Mouse (Mus musculus) lung, embryonic 14.5 days (tissue): Measurements from ENCODE around the gene Sfswap. TPM values are rescaled to one million over a fixed set of nuclear protein-coding genes. Genes with fewer than 3 reads are reported as not detected.

ENCODE experiments used
- ATAC-seq: fragments of 200-750 bp; cut with Nextera tagmentation; 2 replicates; pipeline ENCODE4 v1.8.0; 2017; ENCODE audit warnings: mild to moderate bottlenecking, moderate TSS enrichment, moderate library complexity; ENCODE audit not compliant: insufficient read depth
- DNase-seq: peaks from one replicate; pipeline ENCODE4 v3.0.0-alpha.2; 2015
- H3K27ac ChIP-seq: fragments of 300-500 bp; sonication (generic); 2 replicates; pipeline ENCODE4 v1.5.1; 2014; ENCODE audit warnings: low read depth, mild to moderate bottlenecking, moderate library complexity
- H3K27me3 ChIP-seq: fragments of 300-500 bp; sonication (generic); 2 replicates; pipeline ENCODE4 v1.6.1; 2014; ENCODE audit warnings: low read length, control low read depth; ENCODE audit not compliant: insufficient read depth
- H3K36me3 ChIP-seq: fragments of 300-500 bp; sonication (generic); 2 replicates; pipeline ENCODE4 v1.6.1; 2014; ENCODE audit warnings: control low read depth; ENCODE audit not compliant: insufficient read depth
- H3K4me1 ChIP-seq: fragments of 300-500 bp; sonication (generic); 2 replicates; pipeline ENCODE4 v1.6.1; 2014; ENCODE audit warnings: antibody characterized with exemption, control low read depth; ENCODE audit not compliant: insufficient read depth
- H3K4me2 ChIP-seq: fragments of 300-500 bp; sonication (generic); 2 replicates; pipeline ENCODE4 v1.6.1; 2014; ENCODE audit warnings: mild to moderate bottlenecking
- H3K4me3 ChIP-seq: fragments of 300-500 bp; sonication (generic); 2 replicates; pipeline ENCODE4 v1.5.1; 2014; ENCODE audit warnings: low read depth, low read length
- H3K9ac ChIP-seq: fragments of 300-500 bp; sonication (generic); 2 replicates; pipeline ENCODE4 v1.6.1; 2014
- H3K9me3 ChIP-seq: fragments of 300-500 bp; sonication (generic); 2 replicates; pipeline ENCODE4 v1.6.1; 2016; ENCODE audit warnings: low read depth, low read length, control low read depth
- CTCF ChIP-seq: IDR thresholded peaks from 2 replicates; pipeline ENCODE4 v1.5.1; 2016; ENCODE audit warnings: antibody characterized with exemption, low read depth
- WGBS: fragments of 180-500 bp; shearing (Covaris S2); extraction: QIAGEN DNeasy Blood & Tissue Kit; methylation state at CpG from one replicate; pipeline ENCODE4 v1.1.7; 2014; 5-methylcytosine and 5-hydroxymethylcytosine counted together
- polyA plus RNA-seq: library from polyadenylated mRNA; unstranded; fragments of >200 nt; fragmentation: Nextera tagmentation; extraction: Ambion mirVana; gene quantifications from 2 replicates; pipeline ENCODE4 v1.2.1, GENCODE M21; 2014

Sfswap gene
- 52.4 and 57.3 TPM in 2 replicates for polyA plus RNA-seq

DNA sequence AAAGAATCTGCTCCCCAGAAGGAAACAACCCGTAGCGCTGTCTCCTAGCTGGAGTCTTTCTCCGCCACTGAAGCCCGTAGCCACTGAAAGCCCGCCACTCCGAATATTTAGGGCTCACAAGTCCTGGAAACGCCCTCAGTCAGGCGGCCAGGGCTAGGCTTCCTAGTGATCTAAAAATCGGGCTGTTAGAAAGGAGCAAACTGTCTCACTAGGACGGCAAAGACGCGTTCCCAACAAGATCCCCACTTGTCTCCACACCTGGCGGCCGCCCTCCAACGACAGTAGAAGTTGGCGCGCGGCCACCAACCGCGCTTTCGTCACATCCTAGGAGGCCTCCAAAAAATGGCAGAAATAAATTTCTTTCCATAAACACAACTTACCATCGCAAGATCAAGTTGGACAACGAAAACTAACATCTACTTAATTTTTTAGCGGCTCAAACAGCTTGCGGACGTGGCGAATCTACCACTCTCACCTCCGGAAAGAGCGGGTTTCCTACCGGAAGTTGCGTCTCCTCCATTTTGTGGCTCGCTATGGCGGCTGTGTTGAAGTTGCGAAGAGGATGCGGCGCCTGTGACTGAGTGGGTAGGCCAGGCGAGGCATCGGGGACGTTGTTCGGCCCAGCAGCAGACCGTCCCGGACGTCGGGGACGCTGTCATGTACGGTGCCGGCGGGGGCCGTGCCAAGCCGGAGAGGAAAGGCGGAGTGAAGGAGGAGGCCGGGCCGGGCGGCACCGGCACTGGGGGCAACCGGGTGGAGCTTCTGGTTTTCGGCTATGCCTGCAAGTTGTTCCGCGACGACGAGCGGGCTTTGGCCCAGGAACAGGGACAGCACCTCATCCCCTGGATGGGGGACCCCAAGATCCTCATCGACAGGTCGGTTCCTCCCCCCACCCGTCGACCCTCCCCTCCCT is at the start of gene Sfswap:
Gene Sfswap (plus strand): TSS at position 500 of the 913 bp plus-strand sequence.
- peak; percentile 89 for DNase-seq
- Histone ChIP-seq H3K9me3 (no peaks in the 10 kb centered on the region), H3K4me1 (peaks cover 6% of the 10 kb centered on the region), H3K9ac (peak within 1 kb of the TSS; percentile 95), H3K4me2 (peak within 1 kb of the TSS; percentile 98), H3K27ac (peak within 1 kb of the TSS; percentile 81), H3K27me3 (0 out of 2 replicates have a peak, but pooled peaks cover 3% of the 10 kb centered on the region), H3K4me3 (peak within 1 kb of the TSS; percentile 99), H3K36me3 (peaks cover 29% of the 10 kb centered on the region)
- no peak for TF ChIP-seq CTCF
- ATAC-seq, result peak; percentile 80
- WGBS, result under 1% methylated on average over 64 of the region's 66 CpGs

DNA sequence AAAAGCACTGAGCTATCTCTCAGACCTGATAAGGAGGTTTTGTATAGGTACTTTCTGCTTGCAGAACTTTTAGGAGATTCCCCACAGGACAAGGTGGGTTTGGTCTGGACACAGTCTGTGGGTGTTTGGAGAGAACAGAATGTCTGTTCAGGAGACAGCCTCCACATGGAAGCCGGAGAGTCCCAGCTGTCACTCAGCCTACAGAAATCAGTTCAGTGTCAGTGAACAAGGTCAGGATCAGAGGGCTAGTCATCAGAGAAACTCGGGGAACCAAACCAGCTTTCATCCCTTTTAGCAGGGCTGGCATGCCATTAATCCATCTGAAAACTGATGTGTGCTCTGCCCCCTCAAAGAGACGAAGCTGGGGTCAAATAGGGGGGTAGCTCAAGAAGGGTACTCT is 48.5 kb upstream of the Sfswap start:
- Histone ChIP-seq H3K27ac (no peak overlapping the region), H3K4me3 (no peak overlapping the region), H3K9me3 (no peaks in the 10 kb centered on the region), H3K4me1 (no peaks in the 10 kb centered on the region), H3K9ac (no peak overlapping the region), H3K27me3 (no peaks in the 10 kb centered on the region; the same call in 1 of the 2 replicates), H3K36me3 (no peaks in the 10 kb centered on the region), H3K4me2 (no peak overlapping the region)
- no peak for TF ChIP-seq CTCF
- no peak for ATAC-seq
- no peak for DNase-seq
- WGBS, result 26% methylated on average over 3 of the region's 3 CpGs

DNA sequence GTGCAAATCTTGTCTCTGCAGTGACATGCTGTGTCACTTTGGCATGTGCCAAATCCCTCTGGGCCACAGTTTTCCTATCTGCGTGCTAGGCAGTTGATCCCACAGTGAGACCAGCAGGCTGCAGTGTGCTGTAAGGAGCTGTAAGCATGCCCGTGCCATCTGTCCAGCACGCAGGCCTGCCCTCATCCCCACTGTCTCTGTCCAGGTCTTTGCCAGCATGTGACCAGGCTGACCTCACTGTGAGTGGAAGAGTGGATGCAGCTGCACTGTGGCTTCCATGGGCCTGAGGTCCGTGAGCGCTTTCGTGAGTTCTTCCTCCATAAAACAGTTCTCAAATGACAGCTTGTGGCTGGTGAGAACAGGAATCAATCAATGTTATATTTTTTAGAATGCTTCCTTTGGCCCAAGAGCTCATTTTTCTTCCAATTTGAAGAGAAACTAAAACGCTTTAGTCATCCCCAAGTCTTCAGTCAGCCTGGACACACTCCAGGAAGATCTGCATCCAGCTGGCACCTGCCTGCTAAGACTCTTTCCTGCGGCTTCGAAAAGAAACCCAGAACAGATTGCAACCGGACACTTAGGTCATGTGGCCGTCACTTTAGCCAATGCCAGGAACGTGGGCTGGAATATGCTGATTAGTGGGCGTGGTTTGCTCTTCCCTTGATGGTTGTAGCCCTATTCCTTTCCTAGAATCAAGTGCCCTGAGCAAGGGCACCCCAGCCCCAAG is 46.1 kb upstream of the Sfswap start:
- Histone ChIP-seq H3K4me2 (peak overlapping the region; percentile 37; the same call in 1 of the 2 replicates), H3K4me3 (peak overlapping the region; percentile 14; the same call in 1 of the 2 replicates), H3K9ac (no peak overlapping the region), H3K4me1 (no peaks in the 10 kb centered on the region), H3K9me3 (no peaks in the 10 kb centered on the region), H3K27ac (peak overlapping the region; percentile 54), H3K27me3 (no peaks in the 10 kb centered on the region; the same call in 1 of the 2 replicates), H3K36me3 (no peaks in the 10 kb centered on the region)
- WGBS, result 9% methylated on average over 13 of the region's 13 CpGs
- peak; percentile 97 for ATAC-seq
- DNase-seq, result peak; percentile 91
- TF ChIP-seq CTCF, result no peak

DNA sequence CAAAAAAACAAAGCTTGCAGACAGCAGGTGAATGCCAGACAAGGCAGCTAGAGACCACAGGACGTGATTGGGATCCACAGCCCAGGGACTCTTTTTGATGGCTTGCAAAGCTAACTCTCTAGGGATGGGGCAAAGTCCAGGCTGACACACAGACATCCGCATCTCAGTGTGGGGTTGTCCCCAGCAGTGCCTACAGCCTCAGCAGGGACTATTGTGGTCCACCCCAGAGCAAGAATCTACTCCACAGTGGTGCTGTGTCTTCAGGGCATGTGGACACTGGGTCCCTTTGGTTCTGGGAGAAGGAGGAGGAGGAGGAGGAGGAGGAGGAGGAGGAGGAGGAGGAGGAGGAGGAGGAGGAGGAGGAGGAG is 45.5 kb upstream of the Sfswap start:
- H3K36me3 ChIP-seq, result no peaks in the 10 kb centered on the region
- no peaks in the 10 kb centered on the region; the same call in 1 of the 2 replicates for H3K27me3 ChIP-seq
- no peak overlapping the region for H3K4me2 ChIP-seq
- WGBS, result 24% methylated on average over 2 of the region's 2 CpGs
- no peaks in the 10 kb centered on the region for H3K4me1 ChIP-seq
- no peak for TF ChIP-seq CTCF
- no peak overlapping the region for H3K4me3 ChIP-seq
- H3K27ac ChIP-seq, result no peak overlapping the region
- no peak overlapping the region for H3K9ac ChIP-seq
- DNase-seq (no peak), ATAC-seq (peak; percentile 47)
- no peaks in the 10 kb centered on the region for H3K9me3 ChIP-seq

DNA sequence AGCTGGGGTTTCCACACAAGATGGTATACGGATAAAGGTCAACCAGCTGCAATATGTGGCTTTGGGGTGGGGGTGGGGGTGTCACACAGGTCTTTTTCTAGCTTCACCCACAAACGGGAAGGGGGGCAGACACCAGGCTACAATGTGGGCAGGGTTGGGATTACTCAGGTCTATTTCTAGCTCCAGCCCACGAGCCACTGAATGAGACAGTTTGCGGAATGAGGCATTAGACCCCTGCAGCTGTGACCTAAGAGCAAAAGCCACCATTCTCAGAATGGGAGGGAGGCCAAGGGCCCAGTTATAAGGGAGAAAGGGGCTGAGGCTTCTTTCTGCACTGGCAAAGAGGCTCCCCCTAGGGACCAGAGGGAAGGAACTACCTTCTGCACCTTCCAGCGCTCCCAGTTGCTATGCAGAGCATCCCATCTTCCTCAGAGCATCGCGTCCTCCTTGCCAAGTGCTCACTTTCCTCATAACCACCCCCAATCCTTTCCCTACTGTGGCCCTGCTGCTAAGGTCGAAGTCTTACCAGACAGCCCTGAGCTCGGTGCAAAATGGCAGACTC is 44.4 kb upstream of the Sfswap start:
- TF ChIP-seq CTCF, result peak; percentile 29; the same call in 1 of the 2 replicates
- H3K9ac ChIP-seq, result no peak overlapping the region
- H3K36me3 ChIP-seq, result no peaks in the 10 kb centered on the region
- no peak overlapping the region for H3K4me3 ChIP-seq
- H3K27ac ChIP-seq, result no peak overlapping the region
- no peak overlapping the region for H3K4me2 ChIP-seq
- no peaks in the 10 kb centered on the region for H3K9me3 ChIP-seq
- ATAC-seq (no peak), DNase-seq (no peak)
- H3K4me1 ChIP-seq, result no peaks in the 10 kb centered on the region
- 34% methylated on average over 9 of the region's 9 CpGs for WGBS
- H3K27me3 ChIP-seq, result no peaks in the 10 kb centered on the region; the same call in 1 of the 2 replicates

DNA sequence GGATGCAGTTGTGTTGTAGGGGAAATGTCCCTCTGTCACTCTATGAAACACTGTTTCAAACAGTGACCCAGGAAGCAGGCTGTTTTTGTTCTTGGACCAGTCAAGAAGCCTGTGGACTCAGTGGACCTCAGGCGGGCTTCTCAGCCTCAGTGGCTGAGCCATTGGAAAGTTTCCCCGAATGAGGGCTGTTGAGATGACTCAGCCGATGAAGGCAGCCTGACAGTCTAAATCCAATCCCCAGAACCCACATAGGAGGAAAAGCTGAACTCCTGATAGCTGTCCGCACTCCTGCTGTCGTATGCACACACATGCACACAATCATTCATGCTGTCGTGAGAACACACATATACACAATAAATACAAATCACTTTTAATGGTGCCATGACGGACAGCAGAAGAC is 42.9 kb upstream of the Sfswap start:
- no peak overlapping the region for H3K27ac ChIP-seq
- no peaks in the 10 kb centered on the region for H3K36me3 ChIP-seq
- WGBS, result 63% methylated on average over 7 of the region's 7 CpGs
- no peak for TF ChIP-seq CTCF
- no peaks in the 10 kb centered on the region for H3K9me3 ChIP-seq
- H3K4me1 ChIP-seq, result no peaks in the 10 kb centered on the region
- no peaks in the 10 kb centered on the region; the same call in 1 of the 2 replicates for H3K27me3 ChIP-seq
- no peak for ATAC-seq
- H3K4me2 ChIP-seq, result no peak overlapping the region
- no peak overlapping the region for H3K9ac ChIP-seq
- no peak overlapping the region for H3K4me3 ChIP-seq
- no peak for DNase-seq

DNA sequence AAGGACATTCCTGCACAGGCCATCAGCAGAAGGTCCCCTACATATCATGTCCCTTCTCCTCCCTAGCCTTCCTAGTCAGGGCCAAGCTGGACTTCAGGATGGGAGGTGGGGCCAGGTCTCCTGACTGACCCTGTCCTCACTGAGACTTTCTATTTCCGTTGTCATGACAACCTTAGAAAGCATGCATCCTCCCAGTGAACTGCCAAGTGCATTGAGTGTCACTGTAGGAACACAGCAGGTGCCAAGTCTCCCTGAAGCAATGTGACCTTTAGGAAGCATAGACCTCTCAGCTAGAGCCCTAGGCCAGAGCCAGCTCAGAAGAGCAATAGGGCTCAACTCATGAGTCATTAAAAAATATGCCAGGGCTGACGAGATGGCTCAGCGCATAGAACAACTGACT is 42.5 kb upstream of the Sfswap start:
- Histone ChIP-seq H3K4me2 (no peak overlapping the region), H3K9me3 (no peaks in the 10 kb centered on the region), H3K36me3 (no peaks in the 10 kb centered on the region), H3K9ac (no peak overlapping the region), H3K4me1 (no peaks in the 10 kb centered on the region), H3K4me3 (no peak overlapping the region), H3K27ac (no peak overlapping the region), H3K27me3 (no peaks in the 10 kb centered on the region; the same call in 1 of the 2 replicates)
- 74% methylated on average over 3 of the region's 3 CpGs for WGBS
- no peak for TF ChIP-seq CTCF
- no peak for ATAC-seq
- DNase-seq, result no peak
